7 mouse cellular contexts compared by ENCODE assay signal in the genomic region with DNA sequence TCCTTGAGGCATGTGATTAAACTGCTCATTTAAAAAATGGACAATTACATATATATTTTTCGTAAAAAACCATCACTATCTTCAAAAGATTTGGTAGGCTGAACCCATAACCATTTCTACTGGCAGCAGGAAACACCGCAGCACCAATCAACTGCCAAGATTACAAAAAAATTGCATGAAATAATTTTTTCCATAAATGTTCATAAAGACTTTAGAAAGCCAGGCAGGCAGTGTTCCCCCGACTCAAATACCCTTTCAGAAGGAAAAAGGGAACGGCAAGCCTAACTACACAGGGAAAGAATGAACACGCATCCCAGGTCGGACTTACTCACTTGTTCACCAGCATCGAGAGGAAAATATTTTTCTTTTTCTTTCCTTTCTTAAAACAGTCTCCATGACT. TPM values are rescaled to one million over a fixed set of nuclear protein-coding genes. Genes with fewer than 3 reads are reported as not detected.
DNase-seq lines count a peak whose midpoint lies in the region; ATAC-seq and TF ChIP-seq lines count a peak whose summit lies in the region.

No protein-coding gene starts in this region.

- ATAC-seq in embryonic facial prominence, embryonic 15.5 days (ENCODE audit: insufficient number of reproducible peaks, low FRiP score, low TSS enrichment, low read depth) = no peak
- ATAC-seq in limb, embryonic 14.5 days (ENCODE audit: low FRiP score, low read depth) = no peak

- H3K4me1 ChIP-seq in embryonic facial prominence, embryonic 15.5 days = peaks cover 13% of the 10 kb centered on the region
- H3K4me1 ChIP-seq in limb, embryonic 14.5 days (ENCODE audit: control insufficient read depth, insufficient read depth, low read length) = peaks cover 10% of the 10 kb centered on the region

- no peaks in the 10 kb centered on the region for H3K9me3 ChIP-seq in embryonic facial prominence, embryonic 15.5 days (replicated peaks)
- H3K9me3 ChIP-seq in limb, embryonic 14.5 days (ENCODE audit: control insufficient read depth, low read length) = no peaks in the 10 kb centered on the region

- H3K27me3 ChIP-seq in embryonic facial prominence, embryonic 15.5 days = no peaks in the 10 kb centered on the region
- H3K27me3 ChIP-seq in limb, embryonic 14.5 days (ENCODE audit: control insufficient read depth, insufficient read depth, low read length) = no peaks in the 10 kb centered on the region

- peak overlapping the region; percentile 76 for H3K9ac ChIP-seq in embryonic facial prominence, embryonic 15.5 days
- H3K9ac ChIP-seq in limb, embryonic 14.5 days (ENCODE audit: low read depth, low read length, severe bottlenecking) = peak overlapping the region; percentile 83

- peak; percentile 10 for DNase-seq in thymus, postnatal 4 days
- no peak for DNase-seq in thymus, postnatal 36 days
- peak; percentile 57 for DNase-seq in limb, embryonic 14.5 days (ENCODE audit: low spot score)
- no peak for DNase-seq in MN1 (ENCODE audit: low spot score)
- no peak for DNase-seq in testis, postnatal 10 days (ENCODE audit: low spot score)
- DNase-seq in ovary, postnatal 36 days (ENCODE audit: low spot score) = no peak

- H3K27ac ChIP-seq in embryonic facial prominence, embryonic 15.5 days (replicated peaks) = peak overlapping the region; percentile 72
- H3K27ac ChIP-seq in limb, embryonic 14.5 days (replicated peaks; ENCODE audit: low read depth, low read length) = peak overlapping the region; percentile 86

- peak overlapping the region; percentile 71 for H3K4me3 ChIP-seq in embryonic facial prominence, embryonic 15.5 days (replicated peaks)
- peak overlapping the region; percentile 71 for H3K4me3 ChIP-seq in limb, embryonic 14.5 days (replicated peaks; ENCODE audit: low read length)

- H3K4me2 ChIP-seq in embryonic facial prominence, embryonic 15.5 days (replicated peaks) = peak overlapping the region; percentile 63
- peak overlapping the region; percentile 54 for H3K4me2 ChIP-seq in limb, embryonic 14.5 days (replicated peaks; ENCODE audit: low read depth, low read length, severe bottlenecking)

- H3K36me3 ChIP-seq in embryonic facial prominence, embryonic 15.5 days = peaks cover 12% of the 10 kb centered on the region
- H3K36me3 ChIP-seq in limb, embryonic 14.5 days (ENCODE audit: control insufficient read depth, insufficient read depth, low read length) = peaks cover 15% of the 10 kb centered on the region

- 3% methylated on average over 7 of the region's 7 CpGs for WGBS in embryonic facial prominence, embryonic 15.5 days
- 11% methylated on average over 7 of the region's 7 CpGs for WGBS in limb, embryonic 14.5 days

- TF ChIP-seq POLR2A in limb, embryonic 14.5 days (IDR thresholded peaks at IDR 0.05; ENCODE audit: borderline replicate concordance, extremely low read depth, insufficient read depth, insufficient read length) = no peak

RNA-seq across cellular contexts. Expression of gene Net1, which starts 25.4 kb away (rescaled TPM):
- 144 and 149 TPM in 2 replicates for polyA plus RNA-seq in embryonic facial prominence, embryonic 15.5 days (2015; fragmentation: Nextera tagmentation; extraction: Ambion mirVana)
- 70.0 and 71.8 TPM in 2 replicates for polyA plus RNA-seq in limb, embryonic 14.5 days (2012; rRNA removed)
- polyA plus RNA-seq in limb, embryonic 14.5 days (2014; fragmentation: Nextera tagmentation; extraction: Ambion mirVana) = 115 TPM in 2 replicates

RNA-seq across cellular contexts. Expression of gene Tubal3, which starts 25.5 kb away (rescaled TPM):
- not detected in 2 replicates for polyA plus RNA-seq in embryonic facial prominence, embryonic 15.5 days (2015; fragmentation: Nextera tagmentation; extraction: Ambion mirVana)
- 0.03 TPM in 1 of 2 replicates, not detected in the other for polyA plus RNA-seq in limb, embryonic 14.5 days (2012; rRNA removed)
- polyA plus RNA-seq in limb, embryonic 14.5 days (2014; fragmentation: Nextera tagmentation; extraction: Ambion mirVana) = not detected in 2 replicates

RNA-seq across cellular contexts. Expression of gene Calm5, which starts 38.6 kb away (rescaled TPM):
- polyA plus RNA-seq in embryonic facial prominence, embryonic 15.5 days (2015; fragmentation: Nextera tagmentation; extraction: Ambion mirVana) = 2.9 and 3.2 TPM in 2 replicates
- polyA plus RNA-seq in limb, embryonic 14.5 days (2012; rRNA removed) = not detected in 2 replicates
- polyA plus RNA-seq in limb, embryonic 14.5 days (2014; fragmentation: Nextera tagmentation; extraction: Ambion mirVana) = 0.47 and 0.94 TPM in 2 replicates

RNA-seq across cellular contexts. Expression of gene Ucn3, which starts 52.5 kb away (rescaled TPM):
- not detected in 2 replicates for polyA plus RNA-seq in embryonic facial prominence, embryonic 15.5 days (2015; fragmentation: Nextera tagmentation; extraction: Ambion mirVana)
- not detected in 2 replicates for polyA plus RNA-seq in limb, embryonic 14.5 days (2012; rRNA removed)
- polyA plus RNA-seq in limb, embryonic 14.5 days (2014; fragmentation: Nextera tagmentation; extraction: Ambion mirVana) = 0.14 TPM in 1 of 2 replicates, not detected in the other

RNA-seq across cellular contexts. Expression of gene Calm4, which starts 55.0 kb away (rescaled TPM):
- polyA plus RNA-seq in embryonic facial prominence, embryonic 15.5 days (2015; fragmentation: Nextera tagmentation; extraction: Ambion mirVana) = 477 and 521 TPM in 2 replicates
- polyA plus RNA-seq in limb, embryonic 14.5 days (2012; rRNA removed) = 3.6 and 8.6 TPM in 2 replicates
- polyA plus RNA-seq in limb, embryonic 14.5 days (2014; fragmentation: Nextera tagmentation; extraction: Ambion mirVana) = 21.5 and 51.5 TPM in 2 replicates

Comparison
In these comparisons a context has a peak if more than half of its experiments do, and no peak if none do; other contexts are left out.
1. DNase-seq: peak in thymus, postnatal 4 days (single experiment) and limb, embryonic 14.5 days (single experiment); none in thymus, postnatal 36 days (0 of 2), MN1 (single experiment), testis, postnatal 10 days (single experiment) and ovary, postnatal 36 days (single experiment).